Mouse (Mus musculus): ENCODE data around the gene Spib. TPM values are rescaled to one million over a fixed set of nuclear protein-coding genes. Genes with fewer than 3 reads are reported as not detected.

Gene Spib
- 0.10 TPM in 1 of 2 replicates, not detected in the other for polyA plus RNA-seq (2016; fragmentation: Nextera tagmentation; extraction: Ambion mirVana)

GRCm38 (mm10) chr7:44531946-44532732, at the start of gene Spib:
Spib (minus strand) TSS chr7:44532071.
- Histone ChIP-seq H3K9me3 (no peaks in the 10 kb centered on the region), H3K36me3 (peaks cover 49% of the 10 kb centered on the region), H3K4me1 (0 out of 2 replicates have a peak, but pooled peaks cover 5% of the 10 kb centered on the region), H3K27ac (no peak within 1 kb of the TSS), H3K4me2 (replicated peaks) (no peak within 1 kb of the TSS), H3K9ac (0 out of 2 replicates have a peak within 1 kb of the TSS, but pooled peaks have one; percentile 24), H3K4me3 (no peak within 1 kb of the TSS), H3K27me3 (peaks cover 23% of the 10 kb centered on the region)
- 77% methylated on average over 4 of the region's 4 CpGs for WGBS
- no peak for ATAC-seq (ENCODE audit: insufficient number of reproducible peaks, insufficient read depth, low FRiP score, low TSS enrichment)

DNA sequence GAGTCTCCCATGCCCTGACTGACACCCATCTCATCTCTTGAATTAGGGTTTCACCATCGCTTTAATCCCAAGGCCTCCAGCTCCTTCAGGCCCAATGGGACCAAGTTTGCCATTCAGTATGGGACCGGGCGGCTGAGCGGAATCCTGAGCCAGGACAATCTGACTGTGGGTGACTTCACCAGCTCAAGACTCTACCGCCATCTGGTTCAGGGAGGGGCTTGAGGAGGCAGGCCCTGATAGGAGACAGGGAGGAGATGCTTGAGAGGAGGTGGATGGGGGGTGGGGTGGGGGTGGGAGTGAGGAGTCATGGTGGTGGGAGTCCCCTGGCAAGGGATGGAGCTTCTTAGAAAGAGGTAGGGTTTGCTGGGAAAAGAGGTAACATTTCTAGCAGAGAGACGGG, 49.8 kb upstream of the Spib start:
- Histone ChIP-seq H3K9ac (no peak overlapping the region), H3K4me2 (replicated peaks) (no peak overlapping the region), H3K4me1 (no peaks in the 10 kb centered on the region), H3K27me3 (peaks cover 18% of the 10 kb centered on the region), H3K36me3 (no peaks in the 10 kb centered on the region), H3K27ac (no peak overlapping the region), H3K9me3 (0 out of 2 replicates have a peak, but pooled peaks cover 3% of the 10 kb centered on the region), H3K4me3 (no peak overlapping the region)
- no peak for ATAC-seq (ENCODE audit: insufficient number of reproducible peaks, insufficient read depth, low FRiP score, low TSS enrichment)
- 77% methylated on average over 6 of the region's 6 CpGs for WGBS

DNA sequence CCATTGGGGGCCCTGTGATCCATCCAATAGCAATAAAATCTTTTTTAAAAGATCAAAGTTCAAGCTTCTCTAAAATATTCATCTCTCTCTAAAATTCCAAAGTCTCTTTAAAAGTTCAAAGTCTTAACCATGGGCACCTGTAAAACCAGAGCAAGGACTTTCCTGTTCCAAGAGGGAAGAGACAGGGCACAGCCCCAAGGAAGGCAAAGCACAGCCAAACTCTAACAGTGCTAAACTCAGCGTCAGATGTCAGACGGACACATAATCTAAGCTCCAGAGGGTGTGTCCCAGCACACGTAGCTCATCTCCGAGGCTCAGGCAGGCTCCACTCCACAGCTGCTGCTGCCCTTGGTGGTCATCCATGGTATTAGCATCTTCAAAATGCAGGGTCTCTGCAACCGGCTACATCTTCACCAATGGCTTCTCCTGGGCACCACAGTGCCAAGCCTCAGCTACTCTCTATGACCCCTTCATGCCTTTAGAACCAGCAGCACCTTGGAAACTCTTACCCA, 44.5 kb upstream of the Spib start:
- Histone ChIP-seq H3K4me2 (replicated peaks) (no peak overlapping the region), H3K27ac (no peak overlapping the region), H3K4me1 (no peaks in the 10 kb centered on the region), H3K9ac (no peak overlapping the region), H3K9me3 (0 out of 2 replicates have a peak, but pooled peaks cover 3% of the 10 kb centered on the region), H3K4me3 (no peak overlapping the region), H3K27me3 (no peaks in the 10 kb centered on the region), H3K36me3 (no peaks in the 10 kb centered on the region)
- no peak for ATAC-seq (ENCODE audit: insufficient number of reproducible peaks, insufficient read depth, low FRiP score, low TSS enrichment)
- WGBS: 43% methylated on average over 5 of the region's 5 CpGs

GRCm38 (mm10) chr7:44572956-44573484, 41.1 kb upstream of the Spib start:
- Histone ChIP-seq H3K27ac (no peak overlapping the region), H3K4me3 (no peak overlapping the region), H3K4me2 (replicated peaks) (no peak overlapping the region), H3K4me1 (no peaks in the 10 kb centered on the region), H3K9me3 (no peaks in the 10 kb centered on the region), H3K27me3 (no peaks in the 10 kb centered on the region), H3K36me3 (no peaks in the 10 kb centered on the region), H3K9ac (no peak overlapping the region)
- 70% methylated on average over 5 of the region's 5 CpGs for WGBS
- ATAC-seq (ENCODE audit: insufficient number of reproducible peaks, insufficient read depth, low FRiP score, low TSS enrichment): no peak

- Histone ChIP-seq H3K4me1 (no peaks in the 10 kb centered on the region), H3K36me3 (no peaks in the 10 kb centered on the region), H3K4me2 (replicated peaks) (no peak within 1 kb of the TSS), H3K4me3 (no peak within 1 kb of the TSS), H3K27ac (no peak within 1 kb of the TSS), H3K9ac (no peak within 1 kb of the TSS), H3K9me3 (no peaks in the 10 kb centered on the region), H3K27me3 (no peaks in the 10 kb centered on the region)
- 31% methylated on average over 7 of the region's 7 CpGs for WGBS
- ATAC-seq (ENCODE audit: insufficient number of reproducible peaks, insufficient read depth, low FRiP score, low TSS enrichment): no peak
Measured at GRCm38 (mm10) chr7:44572213-44572701, 40.4 kb upstream of the Spib start, which contains the start of gene Napsa. Napsa (plus strand) TSS chr7:44572380.

GRCm38 (mm10) chr7:44571811-44572210, 39.9 kb upstream of the Spib start:
- Histone ChIP-seq H3K36me3 (no peaks in the 10 kb centered on the region), H3K4me2 (replicated peaks) (no peak overlapping the region), H3K4me1 (no peaks in the 10 kb centered on the region), H3K27me3 (no peaks in the 10 kb centered on the region), H3K9ac (no peak overlapping the region), H3K4me3 (no peak overlapping the region), H3K9me3 (no peaks in the 10 kb centered on the region), H3K27ac (no peak overlapping the region)
- no peak for ATAC-seq (ENCODE audit: insufficient number of reproducible peaks, insufficient read depth, low FRiP score, low TSS enrichment)
- WGBS: 31% methylated on average over 4 of the region's 4 CpGs

- Histone ChIP-seq H3K4me2 (replicated peaks) (no peak overlapping the region), H3K36me3 (no peaks in the 10 kb centered on the region), H3K4me3 (no peak overlapping the region), H3K27ac (no peak overlapping the region), H3K27me3 (no peaks in the 10 kb centered on the region), H3K4me1 (no peaks in the 10 kb centered on the region), H3K9ac (no peak overlapping the region), H3K9me3 (no peaks in the 10 kb centered on the region)
- 81% methylated on average over 6 of the region's 6 CpGs for WGBS
- no peak for ATAC-seq (ENCODE audit: insufficient number of reproducible peaks, insufficient read depth, low FRiP score, low TSS enrichment)
Measured at GRCm38 (mm10) chr7:44570989-44571388, 39.1 kb upstream of the Spib start.

GRCm38 (mm10) chr7:44568803-44569202, 36.9 kb upstream of the Spib start:
- 71% methylated on average over 9 of the region's 9 CpGs for WGBS

DNA sequence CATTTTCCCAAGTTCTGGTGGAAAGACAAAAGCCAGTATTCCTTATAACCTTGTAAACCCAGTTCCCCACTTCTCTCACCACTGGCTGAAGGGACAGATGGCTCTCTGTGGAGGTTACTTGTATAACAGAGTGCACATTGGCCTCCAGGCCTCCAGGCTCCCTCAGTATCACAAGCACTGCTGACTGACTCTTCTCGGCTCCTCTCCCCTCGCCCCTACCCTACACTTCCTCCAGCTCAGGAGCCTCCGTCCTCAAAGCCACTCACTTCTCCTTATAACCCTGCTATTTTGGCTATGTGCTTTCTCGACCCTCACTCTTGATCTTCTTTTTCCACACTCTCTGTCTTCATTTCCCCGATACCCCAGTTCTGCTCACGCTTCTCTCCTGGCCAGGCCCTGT, 33.5 kb upstream of the Spib start:
- Histone ChIP-seq H3K36me3 (no peaks in the 10 kb centered on the region), H3K4me3 (no peak overlapping the region), H3K4me1 (no peaks in the 10 kb centered on the region), H3K9me3 (no peaks in the 10 kb centered on the region), H3K4me2 (replicated peaks) (no peak overlapping the region), H3K27ac (no peak overlapping the region), H3K9ac (no peak overlapping the region), H3K27me3 (no peaks in the 10 kb centered on the region)
- 75% methylated on average over 6 of the region's 6 CpGs for WGBS
- ATAC-seq (ENCODE audit: insufficient number of reproducible peaks, insufficient read depth, low FRiP score, low TSS enrichment): no peak

More at GRCm38 (mm10) chr7:44568803-44569202, 36.9 kb upstream of the Spib start:
- Histone ChIP-seq H3K4me1 (no peaks in the 10 kb centered on the region), H3K27me3 (no peaks in the 10 kb centered on the region), H3K4me2 (replicated peaks) (no peak overlapping the region), H3K9me3 (no peaks in the 10 kb centered on the region), H3K27ac (no peak overlapping the region), H3K9ac (no peak overlapping the region), H3K36me3 (no peaks in the 10 kb centered on the region), H3K4me3 (no peak overlapping the region)
- ATAC-seq (ENCODE audit: insufficient number of reproducible peaks, insufficient read depth, low FRiP score, low TSS enrichment): no peak

- H3K36me3 ChIP-seq: no peaks in the 10 kb centered on the region
- H3K4me2 ChIP-seq (replicated peaks): no peak overlapping the region
- H3K9me3 ChIP-seq: no peaks in the 10 kb centered on the region
- no peaks in the 10 kb centered on the region for H3K4me1 ChIP-seq
- H3K9ac ChIP-seq: no peak overlapping the region
- 82% methylated on average over 10 of the region's 10 CpGs for WGBS
- no peak overlapping the region for H3K27ac ChIP-seq
- ATAC-seq (ENCODE audit: insufficient number of reproducible peaks, insufficient read depth, low FRiP score, low TSS enrichment): no peak
- H3K4me3 ChIP-seq: no peak overlapping the region
- no peaks in the 10 kb centered on the region for H3K27me3 ChIP-seq
Measured at GRCm38 (mm10) chr7:44564486-44564885, 32.6 kb upstream of the Spib start.

- WGBS: 49% methylated on average over 8 of the region's 8 CpGs
Measured at GRCm38 (mm10) chr7:44563284-44563683, 31.4 kb upstream of the Spib start.

More at GRCm38 (mm10) chr7:44563284-44563683, 31.4 kb upstream of the Spib start:
- Histone ChIP-seq H3K4me1 (no peaks in the 10 kb centered on the region), H3K27ac (no peak overlapping the region), H3K4me3 (no peak overlapping the region), H3K4me2 (replicated peaks) (no peak overlapping the region), H3K36me3 (no peaks in the 10 kb centered on the region), H3K9me3 (no peaks in the 10 kb centered on the region), H3K27me3 (no peaks in the 10 kb centered on the region), H3K9ac (no peak overlapping the region)
- ATAC-seq (ENCODE audit: insufficient number of reproducible peaks, insufficient read depth, low FRiP score, low TSS enrichment): no peak
